Mouse (Mus musculus): Measurements from ENCODE around the gene Glb1. TPM values are rescaled to one million over a fixed set of nuclear protein-coding genes. Genes with fewer than 3 reads are reported as not detected.

Glb1 gene
- total RNA-seq, 2 experiments from 2014 or later: 21.9 to 22.1 TPM

DNA sequence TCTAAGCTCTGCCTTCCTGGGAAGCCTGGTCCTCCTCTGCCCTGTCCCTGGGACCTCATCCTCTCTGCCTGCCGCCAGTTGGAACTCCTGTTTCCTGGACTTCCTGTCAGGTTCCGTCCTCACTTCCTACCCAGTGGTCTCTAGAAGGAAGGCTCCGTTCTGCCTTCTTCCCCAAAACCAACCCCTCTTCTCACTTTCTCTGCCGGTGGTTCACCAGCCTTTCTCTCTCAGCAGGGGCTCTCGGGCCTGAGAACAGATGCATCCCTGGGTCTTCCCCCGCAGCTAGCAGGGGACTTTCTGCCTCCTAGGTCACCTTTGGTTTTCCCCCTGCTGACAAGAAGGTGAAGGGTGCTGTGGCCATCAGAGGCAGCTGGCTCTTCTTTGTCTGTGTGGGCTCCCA, 64.6 kb downstream of the Glb1 start:
- DNase-seq (ENCODE audit: low spot score in 2 of 2): no peak
- TF ChIP-seq CTCF (conservative IDR thresholded peaks at IDR 0.05): no peak
- H3K27ac ChIP-seq: no peak overlapping the region
- no peak overlapping the region for H3K4me3 ChIP-seq

DNA sequence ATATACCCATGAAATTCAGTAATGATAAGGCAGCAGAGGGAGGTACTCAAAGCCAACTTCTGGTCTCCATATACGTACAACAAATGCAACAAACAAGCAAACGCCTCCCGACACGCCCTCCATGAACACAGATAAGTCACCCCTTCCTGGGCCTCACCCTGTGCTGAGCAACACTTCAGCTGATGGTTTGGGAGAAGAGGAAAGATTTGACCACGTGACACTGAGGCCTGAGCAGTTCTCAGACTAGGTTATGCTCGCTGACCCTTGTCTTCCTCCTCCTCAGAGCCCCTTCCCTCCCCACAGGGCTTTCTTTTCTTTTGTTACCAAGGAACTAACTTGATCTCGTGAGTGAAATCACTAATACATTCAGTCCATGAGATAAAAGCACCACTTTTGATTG, 66.0 kb downstream of the Glb1 start:
- TF ChIP-seq CTCF (conservative IDR thresholded peaks at IDR 0.05): no peak
- DNase-seq (ENCODE audit: low spot score in 2 of 2): no peak
- H3K27ac ChIP-seq: no peak overlapping the region
- no peak overlapping the region for H3K4me3 ChIP-seq

DNA sequence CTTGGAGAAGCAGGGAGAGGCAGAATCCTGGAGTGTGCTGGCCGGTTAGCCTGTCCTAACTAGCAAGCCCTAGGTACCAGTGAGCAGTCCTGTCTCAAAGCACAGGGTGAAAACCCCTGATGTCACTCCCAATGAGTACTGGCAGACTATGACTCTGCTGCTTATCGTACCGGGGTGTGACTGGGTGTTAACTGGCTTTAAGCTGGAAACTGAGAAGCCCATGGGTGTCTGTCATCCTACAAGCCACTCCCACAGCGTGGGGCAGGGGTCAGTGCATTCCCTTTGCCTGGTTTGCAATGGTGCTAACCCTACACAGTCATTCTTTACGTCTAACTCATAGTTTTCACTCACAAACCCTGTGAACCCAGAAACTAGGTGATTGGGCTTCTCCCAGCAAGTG, 67.3 kb downstream of the Glb1 start:
- DNase-seq (ENCODE audit: low spot score in 2 of 2): no peak
- Histone ChIP-seq H3K27ac (no peak overlapping the region), H3K4me3 (no peak overlapping the region)
- TF ChIP-seq CTCF (conservative IDR thresholded peaks at IDR 0.05): no peak

DNA sequence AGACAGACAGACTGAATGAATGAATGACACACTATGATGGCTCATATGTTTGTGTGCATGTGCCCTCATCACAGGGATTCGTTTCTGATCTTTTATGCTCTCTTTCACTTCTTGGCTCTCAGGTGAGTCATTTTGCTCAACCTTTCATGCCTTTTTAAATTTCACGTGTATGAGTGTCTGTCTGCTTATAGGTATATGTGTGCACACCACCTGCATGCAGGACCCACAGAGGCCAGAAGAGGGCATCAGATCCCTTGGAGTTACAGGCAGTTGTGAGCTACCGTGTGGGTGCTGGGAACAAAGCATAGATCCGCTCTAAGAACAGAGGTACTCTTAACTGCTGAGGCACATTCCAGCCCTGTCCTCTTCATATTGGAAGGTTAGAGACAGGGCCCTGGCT, 67.8 kb downstream of the Glb1 start:
- DNase-seq (ENCODE audit: low spot score in 2 of 2): no peak
- Histone ChIP-seq H3K4me3 (no peak overlapping the region), H3K27ac (no peak overlapping the region)
- TF ChIP-seq CTCF (conservative IDR thresholded peaks at IDR 0.05): peak; percentile 28

DNA sequence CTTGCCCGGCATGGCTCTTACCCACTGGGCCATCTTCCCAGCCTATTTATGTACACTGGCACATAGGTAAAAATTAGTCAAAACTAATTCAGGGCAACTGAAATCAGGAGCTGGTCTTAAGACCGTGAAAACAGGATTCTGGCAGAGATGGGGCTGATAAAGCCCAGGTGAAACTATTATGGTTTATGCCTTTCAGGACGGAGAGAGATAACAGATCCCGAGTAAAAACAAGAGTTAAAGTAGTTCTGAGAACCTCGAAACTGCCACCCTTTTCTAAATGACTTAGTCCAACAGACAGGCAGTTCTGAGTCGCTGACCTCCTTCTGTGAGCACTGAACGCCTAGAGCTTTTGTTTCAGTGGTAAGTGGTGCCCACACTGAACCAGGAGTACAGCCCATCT, 71.0 kb downstream of the Glb1 start:
- H3K4me3 ChIP-seq: no peak overlapping the region
- TF ChIP-seq CTCF (conservative IDR thresholded peaks at IDR 0.05): no peak

DNA sequence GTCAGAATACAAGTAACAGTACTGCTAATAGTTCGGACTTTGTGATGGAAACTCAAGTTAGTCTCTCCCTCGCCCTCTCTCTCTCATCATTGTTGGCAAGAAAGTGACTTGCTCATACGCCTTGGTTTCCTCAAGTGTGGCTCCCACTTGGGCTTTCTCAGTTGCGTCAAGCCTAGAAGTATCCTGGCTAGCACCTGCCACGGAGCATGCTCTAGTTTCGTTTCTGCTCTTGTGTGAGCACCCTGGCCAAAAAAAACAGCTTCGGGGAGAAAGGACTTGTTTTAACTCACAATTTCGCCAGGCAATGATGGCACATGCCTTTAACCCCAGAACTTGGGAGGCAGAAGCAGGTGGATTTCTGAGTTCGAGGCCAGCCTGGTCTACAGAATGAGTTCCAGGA, 76.1 kb downstream of the Glb1 start:
- no peak overlapping the region for H3K4me3 ChIP-seq
- TF ChIP-seq CTCF (conservative IDR thresholded peaks at IDR 0.05): no peak
- DNase-seq (ENCODE audit: low spot score in 2 of 2): no peak
- no peak overlapping the region for H3K27ac ChIP-seq

More for the DNA sequence above, 71.0 kb downstream of the Glb1 start:
- H3K27ac ChIP-seq: no peak overlapping the region
- DNase-seq (ENCODE audit: low spot score in 2 of 2): no peak

DNA sequence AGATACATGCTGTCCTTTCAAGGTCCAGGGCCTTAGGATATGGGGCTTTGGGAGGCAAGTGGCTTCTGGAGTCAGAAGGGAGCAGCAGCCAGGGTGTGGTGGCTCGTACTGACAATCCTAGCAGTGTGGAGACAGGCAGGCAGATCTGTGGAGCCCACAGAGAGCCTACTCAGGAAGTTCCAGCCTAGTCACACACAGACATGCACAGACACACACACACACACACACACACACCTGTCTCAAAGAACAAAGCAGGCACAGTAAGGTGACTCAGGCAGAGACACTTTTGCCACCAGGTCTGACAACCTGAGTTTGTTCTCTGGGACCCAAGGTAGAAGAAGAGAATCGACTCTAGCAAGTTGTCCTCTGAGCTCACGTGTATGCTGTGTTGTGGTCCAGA, 80.1 kb downstream of the Glb1 start:
- Histone ChIP-seq H3K27ac (no peak overlapping the region), H3K4me3 (no peak overlapping the region)
- no peak for DNase-seq (ENCODE audit: low spot score in 2 of 2)
- TF ChIP-seq CTCF (conservative IDR thresholded peaks at IDR 0.05): no peak

DNA sequence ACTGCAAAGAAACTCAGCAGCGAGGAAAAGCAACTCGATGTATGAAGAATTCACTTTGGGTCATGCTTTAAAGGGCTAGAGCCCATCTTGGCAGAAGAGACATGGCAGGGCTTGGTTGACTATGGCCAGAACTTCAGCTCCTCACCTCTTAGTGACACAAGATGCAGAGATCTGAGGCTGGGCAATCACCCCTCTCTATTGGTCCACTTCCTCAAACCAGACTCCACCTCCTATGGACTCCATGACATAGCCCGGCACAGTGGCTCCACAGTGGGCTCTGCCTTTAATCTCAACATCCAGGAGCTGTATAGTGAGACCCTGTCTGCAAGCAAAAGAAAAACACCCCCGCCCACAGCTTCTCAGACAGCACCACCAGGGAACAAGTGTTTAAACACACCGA, 83.9 kb downstream of the Glb1 start:
- Histone ChIP-seq H3K4me3 (no peak overlapping the region), H3K27ac (no peak overlapping the region)
- no peak for TF ChIP-seq CTCF (conservative IDR thresholded peaks at IDR 0.05)
- DNase-seq (ENCODE audit: low spot score in 2 of 2): no peak

DNA sequence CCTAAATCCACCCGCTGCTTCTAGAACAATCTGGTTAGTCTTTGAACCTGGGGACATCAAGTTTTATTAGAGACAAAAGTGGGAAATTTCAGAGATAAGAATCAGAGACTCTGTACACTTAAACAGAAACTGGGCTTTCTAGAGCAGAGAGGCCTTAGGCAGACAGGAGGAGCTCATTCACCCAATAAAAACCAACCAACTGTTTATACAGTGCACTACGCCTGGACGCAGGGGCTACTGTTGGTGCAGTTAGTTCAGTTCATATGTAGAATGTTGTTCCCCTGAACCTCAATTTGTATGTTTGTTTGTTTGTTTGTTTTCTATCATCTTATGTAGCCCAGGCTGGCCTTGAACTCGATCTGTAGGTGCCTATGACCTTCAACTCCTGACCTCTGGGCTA, 85.9 kb downstream of the Glb1 start:
- no peak overlapping the region for H3K27ac ChIP-seq
- TF ChIP-seq CTCF (conservative IDR thresholded peaks at IDR 0.05): no peak
- DNase-seq (ENCODE audit: low spot score in 2 of 2): no peak
- H3K4me3 ChIP-seq: no peak overlapping the region

DNA sequence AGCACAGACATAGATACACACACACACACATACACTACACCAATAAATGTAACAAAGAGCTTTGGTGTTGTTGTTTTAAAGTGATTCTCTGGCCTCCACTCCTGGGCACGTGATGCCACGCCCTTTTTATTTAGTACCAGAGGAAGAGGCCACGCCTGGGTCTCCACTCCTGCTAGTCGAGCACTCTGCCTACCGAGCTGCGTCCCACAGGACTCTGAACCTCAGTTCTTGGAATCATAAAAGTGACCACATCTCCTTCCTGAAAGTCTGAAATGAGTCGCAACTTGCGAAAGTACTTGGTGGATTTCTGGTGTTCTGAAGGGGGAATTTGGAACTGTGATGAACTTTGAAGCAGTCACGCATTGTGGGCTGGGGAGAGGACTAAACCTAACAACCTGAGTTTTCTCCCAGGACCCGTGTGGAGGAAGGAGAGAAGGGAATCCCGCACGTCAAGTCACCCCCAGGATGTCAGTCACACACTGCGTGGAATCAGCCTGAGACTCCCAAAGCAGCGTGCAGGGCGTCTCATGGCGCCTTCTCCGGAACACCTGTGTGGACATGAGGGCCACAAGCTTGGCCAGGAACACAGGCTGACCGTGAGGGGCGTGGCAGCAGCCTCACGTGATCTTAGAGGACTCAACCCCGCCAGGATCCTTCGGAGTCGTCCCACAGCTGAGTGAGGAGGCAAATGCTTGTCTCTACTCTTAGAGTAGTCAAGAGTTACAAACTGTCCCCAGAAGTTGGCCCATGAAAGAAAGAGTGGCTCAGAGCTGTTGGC, 86.8 kb downstream of the Glb1 start:
- no peak for DNase-seq (ENCODE audit: low spot score in 2 of 2)
- TF ChIP-seq CTCF (conservative IDR thresholded peaks at IDR 0.05): no peak
- Histone ChIP-seq H3K27ac (no peak overlapping the region), H3K4me3 (no peak overlapping the region)

DNA sequence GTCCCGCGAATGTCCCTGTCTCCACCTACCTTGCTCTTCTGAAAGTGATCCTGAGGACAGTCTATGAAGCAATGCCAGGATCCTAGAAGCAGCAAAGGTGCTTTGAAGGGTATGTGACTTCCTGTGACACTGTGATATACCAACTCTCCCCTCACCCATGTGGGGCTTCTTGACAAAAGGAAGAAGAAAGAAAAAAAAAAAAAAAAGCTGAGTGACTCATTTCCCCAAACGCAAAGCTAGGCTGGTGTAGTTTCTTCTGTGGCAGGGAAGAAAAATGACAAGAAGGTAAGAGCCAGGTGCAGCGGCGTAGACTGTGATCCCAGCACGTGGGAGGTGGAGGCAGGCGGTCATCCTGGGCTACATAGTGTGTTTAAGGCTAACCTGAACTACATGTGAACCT, 95.6 kb downstream of the Glb1 start:
- no peak overlapping the region for H3K27ac ChIP-seq
- no peak for TF ChIP-seq CTCF (conservative IDR thresholded peaks at IDR 0.05)
- no peak for DNase-seq (ENCODE audit: low spot score in 2 of 2)
- no peak overlapping the region for H3K4me3 ChIP-seq

DNA sequence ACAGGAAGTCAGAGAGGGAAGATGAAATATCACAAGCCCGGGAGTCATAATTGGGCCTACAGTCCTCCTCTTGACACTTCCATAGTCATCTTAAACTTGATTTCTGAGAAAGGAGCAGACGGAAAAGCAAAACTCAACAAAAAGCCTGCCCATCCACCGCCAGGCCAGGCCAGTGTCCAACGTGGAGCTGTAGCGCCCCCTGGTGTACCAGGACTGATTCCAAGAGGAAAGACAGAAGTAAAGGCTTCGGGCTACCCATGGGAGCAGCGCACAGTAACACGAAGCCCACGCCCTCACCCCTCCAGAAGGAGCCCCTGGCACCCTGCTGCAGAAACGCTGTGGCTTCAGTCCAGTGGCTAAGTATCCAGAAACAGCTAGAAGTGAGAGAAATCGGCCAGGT, 97.3 kb downstream of the Glb1 start:
- DNase-seq (ENCODE audit: low spot score in 2 of 2): peak; percentile 64 to 85
- no peak overlapping the region for H3K4me3 ChIP-seq
- H3K27ac ChIP-seq: no peak overlapping the region
- TF ChIP-seq CTCF (conservative IDR thresholded peaks at IDR 0.05): peak; percentile 88

DNA sequence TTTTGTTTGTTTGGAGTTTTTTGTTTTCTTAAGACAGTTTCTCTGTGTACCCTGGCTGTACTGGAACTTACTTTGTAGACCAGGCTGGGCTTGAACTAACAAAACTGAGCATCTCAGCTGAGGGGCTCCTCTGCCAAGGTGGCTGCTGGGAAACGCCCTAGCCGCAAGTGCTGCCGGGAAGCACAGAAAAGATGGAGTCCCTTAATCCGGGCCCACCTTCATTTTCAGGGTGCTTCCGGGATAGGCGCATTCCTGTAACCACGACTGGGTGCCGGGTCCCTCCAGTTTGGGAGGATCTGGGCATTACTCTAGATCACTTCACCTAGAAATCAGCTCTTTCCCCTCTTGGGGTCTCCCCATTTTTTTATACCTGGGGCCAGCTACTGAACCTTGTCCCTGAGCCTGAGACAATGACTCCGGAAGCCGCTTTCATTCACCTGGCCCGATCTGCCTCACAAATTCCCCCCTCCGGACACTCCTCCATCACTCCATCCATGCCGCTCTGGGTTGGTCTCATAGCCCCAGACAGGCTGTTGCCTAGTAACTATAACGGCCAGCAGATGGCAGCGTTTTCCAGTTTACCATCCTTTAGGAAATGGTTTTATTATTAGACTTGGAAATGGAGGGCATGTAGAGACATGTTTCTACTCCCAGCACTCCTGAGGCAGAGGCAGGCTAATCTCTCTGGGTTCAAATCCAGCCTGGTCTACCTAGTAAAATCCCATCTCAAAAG, 99.1 kb downstream of the Glb1 start:
- DNase-seq (ENCODE audit: low spot score in 2 of 2): peak; percentile 28 to 60
- peak; percentile 80 for TF ChIP-seq CTCF (conservative IDR thresholded peaks at IDR 0.05)
- no peak overlapping the region for H3K27ac ChIP-seq
- H3K4me3 ChIP-seq: no peak overlapping the region

DNA sequence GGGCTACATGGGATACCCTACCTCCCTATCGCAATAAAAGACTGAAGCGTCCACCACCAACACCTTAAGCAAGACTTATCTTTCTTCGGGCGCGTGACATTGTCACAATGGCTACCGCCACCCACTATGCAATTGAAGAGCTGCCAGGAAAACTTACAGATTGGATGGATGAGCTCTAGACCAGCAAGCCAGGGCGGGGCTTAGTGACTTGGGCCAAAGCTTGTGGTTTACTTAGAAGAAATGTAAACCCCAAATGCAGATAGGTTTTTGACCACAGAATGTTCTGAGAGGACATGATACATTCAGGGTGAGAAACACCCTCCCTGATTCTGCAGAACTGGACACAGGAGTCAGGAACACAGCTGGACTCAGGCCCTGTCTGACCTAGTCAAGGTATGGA, 100.2 kb downstream of the Glb1 start:
- H3K27ac ChIP-seq: no peak overlapping the region
- TF ChIP-seq CTCF (conservative IDR thresholded peaks at IDR 0.05): no peak
- no peak overlapping the region for H3K4me3 ChIP-seq
- DNase-seq (ENCODE audit: low spot score in 2 of 2): no peak
